Mouse (Mus musculus) midbrain, postnatal 0 days (tissue): Measurements from ENCODE around the gene Cyp2j6. TPM values are rescaled to one million over a fixed set of nuclear protein-coding genes. Genes with fewer than 3 reads are reported as not detected.
A peak's percentile ranks its signal among the peaks of the same experiment; 100 is the strongest.

Source experiments
- ATAC-seq: fragments of 200-750 bp; cut with Nextera tagmentation; 2 replicates; pipeline ENCODE4 v1.8.0; 2017; ENCODE audit warnings: moderate number of reproducible peaks, mild to moderate bottlenecking, moderate TSS enrichment, moderate library complexity; ENCODE audit not compliant: low FRiP score
- DNase-seq: peaks from one replicate; pipeline ENCODE4 v3.0.0-alpha.2; 2015; ENCODE audit warnings: low spot score
- H3K27ac ChIP-seq: fragments of 300-500 bp; sonication (generic); 2 replicates; pipeline ENCODE4 v1.5.1; 2014; ENCODE audit warnings: low read depth, mild to moderate bottlenecking, low read length, mixed read lengths
- H3K27me3 ChIP-seq: fragments of 300-500 bp; sonication (generic); 2 replicates; pipeline ENCODE4 v1.6.1; 2014; ENCODE audit warnings: low read length, control low read depth, mixed read lengths; ENCODE audit not compliant: insufficient read depth
- H3K36me3 ChIP-seq: fragments of 300-500 bp; sonication (generic); 2 replicates; pipeline ENCODE4 v1.6.1; 2014; ENCODE audit warnings: low read length, control low read depth, mixed read lengths; ENCODE audit not compliant: insufficient read depth
- H3K4me1 ChIP-seq: fragments of 300-500 bp; sonication (generic); 2 replicates; pipeline ENCODE4 v1.6.1; 2014; ENCODE audit warnings: mild to moderate bottlenecking, control low read depth, antibody characterized with exemption, low read length, mixed read lengths; ENCODE audit not compliant: insufficient read depth
- H3K4me2 ChIP-seq: fragments of 300-500 bp; sonication (generic); 2 replicates; pipeline ENCODE4 v1.6.1; 2014; ENCODE audit warnings: low read depth, mild to moderate bottlenecking, low read length, mixed read lengths; ENCODE audit not compliant: poor library complexity, severe bottlenecking
- H3K4me3 ChIP-seq: fragments of 300-500 bp; sonication (generic); 2 replicates; pipeline ENCODE4 v1.5.1; 2014; ENCODE audit warnings: low read depth, mild to moderate bottlenecking, low read length, moderate library complexity
- H3K9ac ChIP-seq: fragments of 300-500 bp; sonication (generic); replicated peaks from 2 replicates; pipeline ENCODE4 v1.6.1; 2014; ENCODE audit warnings: mild to moderate bottlenecking, low read length, moderate library complexity, mixed read lengths; ENCODE audit not compliant: poor library complexity, severe bottlenecking
- H3K9me3 ChIP-seq: fragments of 300-500 bp; sonication (generic); 2 replicates; pipeline ENCODE4 v1.6.1; 2016; ENCODE audit warnings: low read length, control low read depth
- CTCF ChIP-seq: IDR thresholded peaks from 2 replicates; pipeline ENCODE4 v1.5.1; 2016; ENCODE audit warnings: antibody characterized with exemption, mild to moderate bottlenecking
- WGBS: fragments of 180-500 bp; shearing (Covaris S2); extraction: QIAGEN DNeasy Blood & Tissue Kit; methylation state at CpG from one replicate; pipeline ENCODE4 v1.1.7; 2014; 5-methylcytosine and 5-hydroxymethylcytosine counted together
- polyA plus RNA-seq: library from polyadenylated mRNA; unstranded; fragments of >200 nt; fragmentation: Nextera tagmentation; extraction: Ambion mirVana; gene quantifications from 2 replicates; pipeline ENCODE4 v1.2.1, GENCODE M21; 2015
- total RNA-seq: library from RNA; depleted of rRNA; stranded (reverse); fragments of >200 nt; gene quantifications from 2 replicates; pipeline ENCODE4 v1.2.3, GENCODE M21; 2014

Cyp2j6 gene
- total and polyA plus RNA-seq, 2 experiments from 2014 or later = 8.6 to 9.5 TPM

- whole genome bisulfite sequencing = 79% methylated on average over 3 of the region's 3 CpGs
- Histone ChIP-seq H3K4me1 (no peaks in the 10 kb centered on the region), H3K9ac (no peak overlapping the region), H3K4me2 (no peak overlapping the region), H3K36me3 (no peaks in the 10 kb centered on the region), H3K27me3 (no peaks in the 10 kb centered on the region), H3K4me3 (no peak overlapping the region), H3K9me3 (no peaks in the 10 kb centered on the region), H3K27ac (no peak overlapping the region)
- no peak for ATAC-seq
- DNase-seq = no peak
- TF ChIP-seq CTCF = no peak
These were observed 16.0 kb upstream of the Cyp2j6 start for GRCm38 (mm10) chr4:96569442-96569841.

GRCm38 (mm10) chr4:96567988-96568387 is 14.5 kb upstream of the Cyp2j6 start:
- Histone ChIP-seq H3K36me3 (no peaks in the 10 kb centered on the region), H3K4me2 (no peak overlapping the region), H3K27ac (no peak overlapping the region), H3K9me3 (no peaks in the 10 kb centered on the region), H3K9ac (no peak overlapping the region), H3K4me3 (no peak overlapping the region), H3K27me3 (no peaks in the 10 kb centered on the region), H3K4me1 (no peaks in the 10 kb centered on the region)
- 81% methylated on average over 1 of the region's 1 CpGs for WGBS
- TF ChIP-seq CTCF = no peak
- no peak for ATAC-seq
- DNase-seq = no peak

- ATAC-seq (no peak), DNase-seq (no peak)
- no peak for TF ChIP-seq CTCF
- Histone ChIP-seq H3K27ac (no peak overlapping the region), H3K27me3 (no peaks in the 10 kb centered on the region), H3K9me3 (no peaks in the 10 kb centered on the region), H3K4me2 (no peak overlapping the region), H3K4me3 (no peak overlapping the region), H3K4me1 (no peaks in the 10 kb centered on the region), H3K9ac (no peak overlapping the region), H3K36me3 (no peaks in the 10 kb centered on the region)
These were observed 12.3 kb upstream of the Cyp2j6 start for GRCm38 (mm10) chr4:96565808-96566207.

GRCm38 (mm10) chr4:96560464-96560863 is 7.0 kb upstream of the Cyp2j6 start:
- H3K4me1 ChIP-seq = no peaks in the 10 kb centered on the region
- WGBS = 98% methylated on average over 1 of the region's 1 CpGs
- H3K4me2 ChIP-seq = no peak overlapping the region
- no peak overlapping the region for H3K27ac ChIP-seq
- H3K9ac ChIP-seq = no peak overlapping the region
- no peak for TF ChIP-seq CTCF
- no peak for DNase-seq
- no peaks in the 10 kb centered on the region for H3K9me3 ChIP-seq
- no peak overlapping the region for H3K4me3 ChIP-seq
- no peaks in the 10 kb centered on the region for H3K27me3 ChIP-seq
- no peaks in the 10 kb centered on the region for H3K36me3 ChIP-seq
- no peak for ATAC-seq

GRCm38 (mm10) chr4:96559781-96560180 is 6.3 kb upstream of the Cyp2j6 start:
- 72% methylated on average over 1 of the region's 1 CpGs for WGBS
- Histone ChIP-seq H3K4me1 (no peaks in the 10 kb centered on the region), H3K9me3 (no peaks in the 10 kb centered on the region), H3K36me3 (no peaks in the 10 kb centered on the region), H3K4me3 (no peak overlapping the region), H3K27ac (no peak overlapping the region), H3K4me2 (no peak overlapping the region), H3K9ac (no peak overlapping the region), H3K27me3 (no peaks in the 10 kb centered on the region)
- no peak for TF ChIP-seq CTCF
- DNase-seq = no peak
- no peak for ATAC-seq

GRCm38 (mm10) chr4:96551619-96552018 is 1.8 kb downstream of the Cyp2j6 start:
- H3K27ac ChIP-seq = no peak overlapping the region
- H3K4me2 ChIP-seq = peak overlapping the region; percentile 28; the same call in 1 of the 2 replicates
- WGBS = 95% methylated on average over 3 of the region's 3 CpGs
- no peaks in the 10 kb centered on the region for H3K27me3 ChIP-seq
- H3K9ac ChIP-seq = no peak overlapping the region
- H3K36me3 ChIP-seq = no peaks in the 10 kb centered on the region
- H3K4me3 ChIP-seq = no peak overlapping the region
- DNase-seq = no peak
- no peak for ATAC-seq
- TF ChIP-seq CTCF = no peak
- H3K9me3 ChIP-seq = no peaks in the 10 kb centered on the region
- H3K4me1 ChIP-seq = no peaks in the 10 kb centered on the region; the same call in 1 of the 2 replicates
